Mouse (Mus musculus): ENCODE results near the gene Slc5a10.

Slc5a10 gene

GRCm38 (mm10) chr11:61667248-61667647 is 53.4 kb downstream of the Slc5a10 start:
- DNase-seq: no peak

- peak; percentile 61 for DNase-seq
Observed at GRCm38 (mm10) chr11:61665991-61666799, 54.4 kb downstream of the Slc5a10 start.

- DNase-seq: no peak
Observed at GRCm38 (mm10) chr11:61665401-61665800, 55.2 kb downstream of the Slc5a10 start.

- no peak for DNase-seq
Observed at GRCm38 (mm10) chr11:61662189-61662588, 58.4 kb downstream of the Slc5a10 start.

GRCm38 (mm10) chr11:61660806-61661392 is 59.7 kb downstream of the Slc5a10 start:
- no peak for DNase-seq

DNA sequence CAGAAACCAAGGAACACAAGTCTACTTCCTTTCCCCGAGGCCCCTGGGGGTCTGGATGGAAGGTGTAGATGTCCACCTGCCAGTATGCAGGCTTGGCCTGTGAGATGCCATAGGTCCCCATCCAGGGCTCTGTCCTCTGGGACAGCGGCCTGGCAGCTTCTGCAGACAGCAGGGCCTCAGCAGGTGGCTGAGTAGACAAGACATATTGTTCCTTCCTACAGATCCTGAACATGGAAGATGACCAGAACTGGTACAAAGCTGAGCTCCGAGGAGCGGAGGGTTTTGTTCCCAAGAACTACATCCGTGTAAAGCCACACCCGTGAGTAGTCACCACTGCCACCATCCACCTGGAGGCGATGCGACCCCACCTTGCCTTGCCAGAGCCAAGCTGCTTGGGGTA is 60.6 kb downstream of the Slc5a10 start:
- no peak for DNase-seq

GRCm38 (mm10) chr11:61659011-61659858 is 61.4 kb downstream of the Slc5a10 start:
- DNase-seq: no peak

DNA sequence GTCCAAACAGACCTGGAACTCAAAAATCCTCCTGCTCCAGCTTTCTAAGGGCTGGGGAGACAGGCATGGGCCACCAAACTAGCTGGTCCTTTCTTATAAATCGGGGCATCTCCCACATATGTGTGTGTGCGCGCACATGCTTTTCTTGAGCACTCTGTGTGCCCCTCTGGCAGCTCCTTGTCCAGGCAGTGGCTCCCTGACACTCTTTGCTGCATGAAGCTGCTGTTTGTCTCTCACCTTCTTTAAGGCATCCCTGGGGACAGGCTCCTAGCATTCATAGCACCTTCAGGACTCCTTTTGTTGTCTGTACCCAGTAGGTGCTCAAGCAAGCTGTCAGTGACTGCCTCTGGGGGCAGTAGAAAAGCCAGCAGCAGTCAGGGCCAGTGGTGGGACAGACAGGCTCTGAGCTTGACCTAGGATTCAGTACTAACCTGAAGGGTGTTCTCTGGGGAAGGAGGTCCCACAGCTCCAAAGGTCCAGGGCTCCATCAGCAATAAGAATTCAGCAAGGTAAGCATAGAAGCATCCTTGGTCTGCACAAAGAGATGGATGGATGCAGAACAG is 62.2 kb downstream of the Slc5a10 start:
- DNase-seq: no peak

- DNase-seq: no peak
Observed at GRCm38 (mm10) chr11:61657432-61657831, 63.2 kb downstream of the Slc5a10 start.

DNA sequence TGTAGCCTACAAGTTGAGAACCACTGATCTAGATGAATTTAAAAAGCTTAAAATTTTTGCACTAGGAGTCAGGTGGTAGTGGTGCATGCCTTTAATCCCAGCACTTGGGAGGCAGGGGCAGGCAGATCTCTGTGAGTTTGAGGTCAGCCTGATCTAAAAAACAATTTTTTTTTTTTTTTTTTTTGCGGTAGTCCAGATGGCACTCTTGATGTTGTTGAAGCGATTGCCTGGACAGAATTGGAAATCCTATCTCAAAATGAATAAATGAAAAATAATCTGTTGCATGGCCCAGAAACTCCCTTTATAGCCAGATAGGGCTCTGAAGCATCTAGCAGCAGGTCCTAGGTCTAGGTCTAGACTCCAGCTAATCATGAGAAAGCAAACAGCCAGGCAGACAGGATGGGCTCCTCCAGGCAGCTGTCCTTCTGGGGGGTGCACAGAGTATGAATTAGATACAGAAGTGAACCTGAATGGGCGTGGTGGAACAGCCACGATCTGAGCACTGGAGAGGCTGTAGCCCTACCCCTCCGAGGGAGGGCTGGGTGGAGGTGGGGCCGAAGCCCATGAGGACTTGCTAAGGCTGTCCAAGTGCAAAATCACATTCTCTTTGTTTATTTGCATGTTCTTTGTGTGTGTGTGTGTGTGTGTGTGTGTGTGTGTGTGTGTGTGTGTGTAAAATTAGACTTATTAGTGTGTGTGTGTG is 64.3 kb downstream of the Slc5a10 start:
- DNase-seq: no peak

- no peak for DNase-seq
Observed at GRCm38 (mm10) chr11:61655649-61656048, 65.0 kb downstream of the Slc5a10 start.

- no peak for DNase-seq
Observed at GRCm38 (mm10) chr11:61654786-61655311, 65.8 kb downstream of the Slc5a10 start.

DNA sequence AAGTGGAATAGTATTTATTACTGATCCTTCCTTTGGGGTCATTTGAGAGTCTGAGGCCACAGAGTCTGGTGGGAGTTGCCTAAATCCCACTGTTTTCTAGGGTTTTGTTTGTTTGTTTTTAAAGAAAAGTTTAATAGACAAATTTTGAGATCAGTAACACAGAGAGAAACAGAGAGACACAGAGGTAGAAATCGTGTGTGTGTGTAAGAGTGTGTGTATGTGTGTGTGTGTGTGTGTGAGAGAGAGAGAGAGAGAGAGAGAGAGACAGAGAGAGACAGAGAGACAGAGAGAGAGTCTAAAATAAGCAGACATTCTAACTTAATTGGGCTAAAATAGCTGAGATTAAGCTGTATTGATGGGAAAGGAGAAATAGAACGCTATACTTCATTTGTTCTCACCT is 67.1 kb downstream of the Slc5a10 start:
- no peak for DNase-seq

DNA sequence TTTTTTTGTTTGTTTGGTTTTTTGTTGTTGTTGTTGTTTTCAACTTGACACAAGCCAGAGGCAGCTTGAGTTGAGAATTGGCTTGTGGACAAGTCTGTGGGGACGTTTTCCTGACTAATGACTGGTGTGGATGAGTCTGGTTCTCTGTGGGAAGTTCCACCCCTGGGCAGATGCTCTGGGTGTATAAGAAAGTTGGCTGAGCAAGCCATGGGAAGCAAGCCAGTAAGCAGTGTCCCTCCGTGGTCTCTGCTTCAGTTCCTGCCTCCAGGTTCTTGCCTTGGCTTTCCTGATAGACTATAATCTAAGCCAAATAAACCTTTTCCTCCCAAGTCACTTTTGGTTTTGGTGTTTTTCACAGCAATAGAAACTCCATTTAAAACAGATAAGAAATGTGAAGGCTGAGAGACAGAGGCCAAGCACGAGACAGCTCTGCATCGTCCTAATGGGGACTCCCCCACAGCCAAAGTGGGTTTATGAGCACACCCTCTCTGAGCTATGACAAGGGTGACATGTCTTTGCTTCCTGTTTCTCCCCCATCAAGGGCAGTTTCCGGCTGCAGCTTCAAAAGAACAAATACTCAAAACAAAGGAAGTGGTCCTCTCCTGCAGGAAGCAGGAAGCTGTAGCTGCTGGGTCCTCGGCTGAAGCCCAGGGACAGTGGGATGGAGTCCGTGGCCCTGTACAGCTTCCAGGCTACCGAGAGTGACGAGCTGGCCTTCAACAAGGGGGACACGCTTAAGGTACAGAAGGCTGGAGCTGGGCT is 67.8 kb downstream of the Slc5a10 start, which contains the start of gene Grap:
Gene Grap (plus strand): TSS at position 580 of the 762 bp plus-strand sequence.
- DNase-seq: peak; percentile 45

- no peak for DNase-seq
Observed at GRCm38 (mm10) chr11:61652216-61652615, 68.4 kb downstream of the Slc5a10 start.

- no peak for DNase-seq
Observed at GRCm38 (mm10) chr11:61650470-61651265, 70.0 kb downstream of the Slc5a10 start.

DNA sequence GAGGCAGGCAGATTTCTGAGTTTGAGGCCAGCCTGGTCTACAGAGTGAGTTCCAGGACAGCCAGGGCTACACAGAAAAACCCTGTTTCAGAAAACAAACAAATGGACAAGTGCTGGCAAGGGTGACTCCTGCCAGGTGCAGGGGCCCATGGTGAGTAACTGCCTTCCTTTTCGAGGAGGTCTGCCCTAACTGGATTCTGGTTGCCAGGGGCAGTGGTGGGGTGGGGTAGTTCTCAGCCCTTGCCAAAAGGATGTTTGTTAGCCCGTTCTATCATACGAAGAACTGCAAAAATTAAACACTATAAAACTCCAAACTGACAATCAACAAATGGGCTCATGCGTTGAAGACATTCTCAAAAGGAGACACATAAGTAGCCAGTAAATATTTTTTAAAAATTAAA is 71.0 kb downstream of the Slc5a10 start:
- no peak for DNase-seq

GRCm38 (mm10) chr11:61649163-61649580 is 71.5 kb downstream of the Slc5a10 start:
- DNase-seq: no peak

- no peak for DNase-seq
Observed at GRCm38 (mm10) chr11:61648749-61649115, 71.9 kb downstream of the Slc5a10 start.

- peak; percentile 49 for DNase-seq
Observed at GRCm38 (mm10) chr11:61647956-61648748, 72.5 kb downstream of the Slc5a10 start.
